Mouse (Mus musculus) testis, adult 2 months (tissue): ENCODE measurements around the gene Lin37.

Source experiments
- CTCF ChIP-seq: fragments of 200-500 bp; IDR thresholded peaks from 2 replicates; pipeline ENCODE4 v1.5.1; 2012; ENCODE audit warnings: low read depth, mild to moderate bottlenecking, inconsistent platforms, low read length, moderate library complexity; ENCODE audit not compliant: control insufficient read depth, insufficient read depth, insufficient replicate concordance
- POLR2A ChIP-seq: fragments of 200-500 bp; IDR thresholded peaks from 2 replicates; pipeline ENCODE4 v1.6.1; 2012; ENCODE audit warnings: low read depth, mild to moderate bottlenecking, inconsistent platforms, low read length, moderate library complexity; ENCODE audit not compliant: control insufficient read depth

DNA sequence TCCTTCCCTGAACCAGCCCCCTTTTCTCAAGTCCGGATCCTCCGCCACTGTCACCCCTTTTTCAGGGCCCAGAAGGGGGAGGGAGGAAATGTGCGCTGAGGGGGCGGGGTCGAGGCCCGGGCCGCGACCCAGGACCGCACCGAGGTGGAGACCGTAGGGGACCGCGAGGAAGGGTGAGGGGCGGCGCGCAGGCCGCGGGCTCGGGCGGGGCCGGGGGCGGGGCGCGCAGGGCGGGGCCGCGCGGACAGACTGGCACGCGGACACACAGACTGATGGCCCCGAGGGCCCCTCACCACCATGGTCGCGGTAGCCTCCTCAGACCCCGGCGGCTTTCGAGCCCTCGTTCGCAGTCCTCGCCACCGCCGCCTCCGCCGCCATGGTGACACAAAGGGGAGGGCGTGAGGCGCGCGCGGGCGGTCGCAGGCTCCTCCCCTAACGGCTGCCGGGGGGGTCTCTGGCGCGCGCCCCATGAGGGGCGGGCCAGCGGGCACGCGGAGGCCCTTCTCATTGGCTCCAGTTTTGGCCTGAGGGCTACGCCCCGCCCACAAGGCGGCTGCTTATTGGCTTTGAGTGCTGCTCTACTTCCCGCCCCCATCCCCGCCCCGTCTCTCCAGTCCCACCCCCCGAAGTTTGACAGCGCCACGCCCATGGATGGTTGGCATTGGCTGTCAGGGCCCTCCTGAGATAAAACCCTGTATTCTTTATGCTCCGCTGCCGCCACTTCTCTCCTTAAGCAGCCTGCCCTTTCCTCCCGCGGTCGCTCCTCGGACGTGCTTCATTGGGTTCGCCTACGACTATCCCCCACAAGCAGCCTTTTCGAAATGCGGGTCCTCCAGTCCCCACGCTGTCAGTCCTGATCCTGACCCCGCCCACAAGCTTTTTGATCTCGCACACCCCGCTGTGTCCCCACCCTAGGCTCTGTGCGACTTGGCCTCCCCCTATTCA is 24.7 kb downstream of the Lin37 start, which contains the start of gene Arhgap33:
- TF ChIP-seq CTCF, result no peak
- TF ChIP-seq POLR2A, result 0 out of 2 replicates have a peak, but pooled peaks have one; percentile 35
